Mouse (Mus musculus) kidney, adult 2 months (tissue): ENCODE data around the gene Trib3.

Source experiments
- CTCF ChIP-seq: fragments of 200-500 bp; conservative IDR thresholded peaks from 2 replicates; pipeline ENCODE4 v1.5.1; 2011; ENCODE audit warnings: low read depth, mild to moderate bottlenecking, control low read depth, low read length, moderate library complexity, mixed read lengths; ENCODE audit not compliant: insufficient read depth, insufficient read length
- POLR2A ChIP-seq: fragments of 200-500 bp; IDR thresholded peaks from one replicate; pipeline ENCODE4 v1.6.1; 2011; ENCODE audit warnings: low read depth, low read length, control low read depth

DNA sequence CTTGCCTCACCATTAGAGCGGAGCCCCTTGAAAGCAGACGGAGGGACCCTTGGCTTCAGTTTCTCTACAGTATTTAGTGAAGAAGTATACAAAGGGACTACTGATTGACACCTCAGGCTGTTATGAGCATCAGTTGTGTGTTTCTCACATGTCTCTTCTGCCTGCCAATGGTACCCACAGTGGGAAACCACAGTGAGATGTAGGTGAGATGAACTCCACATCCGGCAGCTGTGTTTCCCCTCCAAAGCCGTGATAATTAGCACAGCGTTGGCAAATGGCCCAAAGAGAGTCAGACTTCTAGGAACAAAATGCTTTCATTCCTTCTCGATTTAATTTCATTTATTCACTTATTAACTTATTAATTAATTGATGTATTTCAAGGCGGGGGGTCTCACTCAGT, 28.3 kb upstream of the Trib3 start:
- TF ChIP-seq POLR2A (no peak), CTCF (no peak)
